Mouse (Mus musculus): Measurements from ENCODE around the gene Ybey. TPM values are rescaled to one million over a fixed set of nuclear protein-coding genes. Genes with fewer than 3 reads are reported as not detected.

Ybey gene
- polyA plus RNA-seq, 1 experiment from 2014 or later = 3.7 TPM

GRCm38 (mm10) chr10:76481480-76481879, 12.6 kb upstream of the Ybey start:
- no peak for DNase-seq (ENCODE audit: low spot score)
- H3K36me3 ChIP-seq (ENCODE audit: control insufficient read depth, insufficient read depth, low read length) = peaks cover 36% of the 10 kb centered on the region
- no peaks in the 10 kb centered on the region for H3K9me3 ChIP-seq (ENCODE audit: control insufficient read depth, low read length)

GRCm38 (mm10) chr10:76480851-76481250, 11.9 kb upstream of the Ybey start:
- DNase-seq (ENCODE audit: low spot score) (no peak), ATAC-seq (ENCODE audit: low FRiP score, low TSS enrichment) (no peak)
- H3K9ac ChIP-seq (ENCODE audit: low read length) = no peak overlapping the region
- no peaks in the 10 kb centered on the region for H3K27me3 ChIP-seq (ENCODE audit: control insufficient read depth, insufficient read depth, low read length)
- no peaks in the 10 kb centered on the region for H3K9me3 ChIP-seq (ENCODE audit: control insufficient read depth, low read length)
- no peaks in the 10 kb centered on the region for H3K4me1 ChIP-seq (replicated peaks; ENCODE audit: control insufficient read depth, insufficient read depth)
- no peak overlapping the region for H3K4me3 ChIP-seq (ENCODE audit: low read depth, low read length)
- no peak overlapping the region for H3K27ac ChIP-seq (replicated peaks)
- WGBS = 84% methylated on average over 13 of the region's 13 CpGs
- peaks cover 37% of the 10 kb centered on the region for H3K36me3 ChIP-seq (ENCODE audit: control insufficient read depth, insufficient read depth, low read length)
- no peak overlapping the region for H3K4me2 ChIP-seq (replicated peaks; ENCODE audit: low read depth)
- TF ChIP-seq CTCF (IDR thresholded peaks at IDR 0.05; ENCODE audit: low read depth) (no peak), EP300 (optimal IDR thresholded peaks at IDR 0.05) (no peak)

More at GRCm38 (mm10) chr10:76481480-76481879, 12.6 kb upstream of the Ybey start:
- WGBS = 90% methylated on average over 6 of the region's 6 CpGs
- H3K9ac ChIP-seq (ENCODE audit: low read length) = no peak overlapping the region
- no peak overlapping the region for H3K4me2 ChIP-seq (replicated peaks; ENCODE audit: low read depth)
- no peak overlapping the region for H3K27ac ChIP-seq (replicated peaks)
- H3K4me1 ChIP-seq (replicated peaks; ENCODE audit: control insufficient read depth, insufficient read depth) = no peaks in the 10 kb centered on the region
- H3K27me3 ChIP-seq (ENCODE audit: control insufficient read depth, insufficient read depth, low read length) = no peaks in the 10 kb centered on the region
- H3K4me3 ChIP-seq (ENCODE audit: low read depth, low read length) = no peak overlapping the region
- ATAC-seq (ENCODE audit: low FRiP score, low TSS enrichment) = no peak
- TF ChIP-seq EP300 (optimal IDR thresholded peaks at IDR 0.05) = no peak
- TF ChIP-seq CTCF (IDR thresholded peaks at IDR 0.05; ENCODE audit: low read depth) = no peak

- TF ChIP-seq EP300 (optimal IDR thresholded peaks at IDR 0.05) (no peak), CTCF (IDR thresholded peaks at IDR 0.05; ENCODE audit: low read depth) (no peak)
- Histone ChIP-seq H3K9ac (ENCODE audit: low read length) (no peak overlapping the region), H3K4me1 (replicated peaks; ENCODE audit: control insufficient read depth, insufficient read depth) (no peaks in the 10 kb centered on the region), H3K27me3 (ENCODE audit: control insufficient read depth, insufficient read depth, low read length) (no peaks in the 10 kb centered on the region), H3K4me3 (ENCODE audit: low read depth, low read length) (no peak overlapping the region), H3K27ac (replicated peaks) (no peak overlapping the region), H3K9me3 (ENCODE audit: control insufficient read depth, low read length) (no peaks in the 10 kb centered on the region), H3K36me3 (ENCODE audit: control insufficient read depth, insufficient read depth, low read length) (peaks cover 24% of the 10 kb centered on the region), H3K4me2 (replicated peaks; ENCODE audit: low read depth) (no peak overlapping the region)
- no peak for DNase-seq (ENCODE audit: low spot score)
- 89% methylated on average over 5 of the region's 5 CpGs for WGBS
- no peak for ATAC-seq (ENCODE audit: low FRiP score, low TSS enrichment)
Measured at GRCm38 (mm10) chr10:76473759-76474158, 4.8 kb upstream of the Ybey start.

- no peaks in the 10 kb centered on the region for H3K36me3 ChIP-seq (ENCODE audit: control insufficient read depth, insufficient read depth, low read length)
- DNase-seq (ENCODE audit: low spot score) (no peak), ATAC-seq (ENCODE audit: low FRiP score, low TSS enrichment) (no peak)
- H3K4me3 ChIP-seq (ENCODE audit: low read depth, low read length) = no peak overlapping the region
- no peak for TF ChIP-seq CTCF (IDR thresholded peaks at IDR 0.05; ENCODE audit: low read depth)
- TF ChIP-seq EP300 (optimal IDR thresholded peaks at IDR 0.05) = no peak
- no peak overlapping the region for H3K27ac ChIP-seq (replicated peaks)
- no peaks in the 10 kb centered on the region for H3K27me3 ChIP-seq (ENCODE audit: control insufficient read depth, insufficient read depth, low read length)
- WGBS = 87% methylated on average over 6 of the region's 6 CpGs
- no peak overlapping the region for H3K9ac ChIP-seq (ENCODE audit: low read length)
- H3K4me2 ChIP-seq (replicated peaks; ENCODE audit: low read depth) = no peak overlapping the region
- no peaks in the 10 kb centered on the region for H3K9me3 ChIP-seq (ENCODE audit: control insufficient read depth, low read length)
- H3K4me1 ChIP-seq (replicated peaks; ENCODE audit: control insufficient read depth, insufficient read depth) = no peaks in the 10 kb centered on the region
Measured at GRCm38 (mm10) chr10:76462721-76463120, 6.2 kb downstream of the Ybey start.

GRCm38 (mm10) chr10:76462312-76462711, 6.6 kb downstream of the Ybey start:
- H3K27me3 ChIP-seq (ENCODE audit: control insufficient read depth, insufficient read depth, low read length) = no peaks in the 10 kb centered on the region
- 89% methylated on average over 7 of the region's 7 CpGs for WGBS
- ATAC-seq (ENCODE audit: low FRiP score, low TSS enrichment) = no peak

GRCm38 (mm10) chr10:76461255-76461654, 7.7 kb downstream of the Ybey start:
- 90% methylated on average over 1 of the region's 1 CpGs for WGBS
- TF ChIP-seq CTCF (IDR thresholded peaks at IDR 0.05; ENCODE audit: low read depth) (no peak), EP300 (optimal IDR thresholded peaks at IDR 0.05) (no peak)
- Histone ChIP-seq H3K27ac (replicated peaks) (no peak overlapping the region), H3K9me3 (ENCODE audit: control insufficient read depth, low read length) (no peaks in the 10 kb centered on the region), H3K4me3 (ENCODE audit: low read depth, low read length) (no peak overlapping the region), H3K4me1 (replicated peaks; ENCODE audit: control insufficient read depth, insufficient read depth) (no peaks in the 10 kb centered on the region), H3K27me3 (ENCODE audit: control insufficient read depth, insufficient read depth, low read length) (no peaks in the 10 kb centered on the region), H3K4me2 (replicated peaks; ENCODE audit: low read depth) (no peak overlapping the region), H3K36me3 (ENCODE audit: control insufficient read depth, insufficient read depth, low read length) (no peaks in the 10 kb centered on the region), H3K9ac (ENCODE audit: low read length) (no peak overlapping the region)
- ATAC-seq (ENCODE audit: low FRiP score, low TSS enrichment) (no peak), DNase-seq (ENCODE audit: low spot score) (no peak)

More at GRCm38 (mm10) chr10:76462312-76462711, 6.6 kb downstream of the Ybey start:
- Histone ChIP-seq H3K9me3 (ENCODE audit: control insufficient read depth, low read length) (no peaks in the 10 kb centered on the region), H3K4me1 (replicated peaks; ENCODE audit: control insufficient read depth, insufficient read depth) (no peaks in the 10 kb centered on the region), H3K9ac (ENCODE audit: low read length) (no peak overlapping the region), H3K4me2 (replicated peaks; ENCODE audit: low read depth) (no peak overlapping the region), H3K36me3 (ENCODE audit: control insufficient read depth, insufficient read depth, low read length) (no peaks in the 10 kb centered on the region), H3K27ac (replicated peaks) (no peak overlapping the region), H3K4me3 (ENCODE audit: low read depth, low read length) (no peak overlapping the region)
- DNase-seq (ENCODE audit: low spot score) = no peak
- TF ChIP-seq EP300 (optimal IDR thresholded peaks at IDR 0.05) = no peak

Measured in stomach, postnatal 0 days (tissue).